Mouse (Mus musculus): ENCODE data around the gene Dst.

GRCm38 (mm10) chr1:34297636-34298035 lies 389.6 kb downstream of the Dst start:
- no peak for TF ChIP-seq CTCF (conservative IDR thresholded peaks at IDR 0.05; ENCODE audit: low read length)
- TF ChIP-seq NANOG (IDR thresholded peaks at IDR 0.05; ENCODE audit: borderline replicate concordance, low read length): no peak
- TF ChIP-seq POU5F1 (IDR thresholded peaks at IDR 0.05; ENCODE audit: borderline replicate concordance, low read length): no peak

All from E14TG2a.4 (cell line).